Mouse (Mus musculus): ENCODE measurements at regions not wholly inside any gene's neighbourhood (a gene's known extent, or its start where the extent isn't known, plus 50 kb on each side); places are given as distances from the start of the nearest gene placed in this dataset.
A peak's percentile ranks its signal among the peaks of the same experiment; 100 is the strongest.

DNA sequence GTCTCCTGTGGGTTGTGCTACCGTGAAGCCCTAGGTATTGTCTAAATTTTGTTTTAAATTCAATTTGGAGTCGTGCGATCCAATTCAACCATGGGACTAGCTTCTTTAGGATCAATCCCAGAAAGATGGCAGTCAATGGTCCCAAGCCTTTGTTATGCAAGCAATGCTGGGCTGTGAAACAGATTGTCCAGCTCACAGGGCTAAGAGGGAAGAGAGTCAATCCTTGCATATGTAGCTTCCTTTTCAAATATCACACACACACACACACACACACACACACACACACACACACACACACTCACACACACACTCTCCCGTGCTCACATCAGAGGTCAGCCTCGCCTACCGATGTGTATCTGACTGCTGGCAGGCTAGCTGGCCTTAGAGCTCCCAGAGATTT, 373.8 kb upstream of the Gm10131 start:
- DNase-seq, result no peak

DNA sequence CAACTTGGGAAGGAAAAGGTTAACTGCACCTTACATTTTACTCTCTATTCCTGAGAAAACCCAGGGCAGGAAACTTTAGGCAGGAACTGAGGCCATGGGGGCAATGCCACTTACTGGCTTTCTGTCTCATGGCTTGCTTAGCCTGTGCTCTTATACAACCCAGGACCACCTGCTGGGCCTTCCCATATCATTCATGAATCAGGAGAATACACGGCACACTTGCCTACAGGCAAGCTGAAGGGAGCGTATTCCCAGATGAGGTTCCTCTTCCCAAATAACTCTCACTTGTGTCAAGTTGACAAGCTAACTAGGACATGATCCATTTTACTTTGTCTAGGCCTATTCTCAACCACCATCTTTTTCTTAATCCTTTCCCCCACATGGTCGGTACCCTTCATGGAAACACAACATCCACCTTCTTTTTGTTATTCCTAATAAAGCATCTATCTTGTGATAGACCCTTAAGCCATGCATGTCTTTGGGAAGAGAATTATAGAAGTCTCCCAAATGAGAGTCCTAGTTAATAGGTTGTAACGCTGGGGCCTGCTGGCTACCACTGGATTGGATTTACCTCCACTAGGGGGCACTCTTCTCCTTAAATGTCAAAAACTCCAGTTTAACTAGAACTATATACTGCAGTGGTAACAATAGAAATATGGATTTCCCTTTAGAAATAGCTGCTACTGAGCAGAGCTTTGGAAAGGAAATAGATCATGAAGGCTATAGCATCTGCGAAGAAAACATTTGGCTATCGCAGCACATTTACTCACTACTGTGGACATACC, 373.2 kb upstream of the Gm10131 start:
- peak; percentile 88 for DNase-seq

- DNase-seq, result no peak
Measured at GRCm38 (mm10) chr8:34483212-34483611, 371.7 kb upstream of the Gm10131 start.

DNA sequence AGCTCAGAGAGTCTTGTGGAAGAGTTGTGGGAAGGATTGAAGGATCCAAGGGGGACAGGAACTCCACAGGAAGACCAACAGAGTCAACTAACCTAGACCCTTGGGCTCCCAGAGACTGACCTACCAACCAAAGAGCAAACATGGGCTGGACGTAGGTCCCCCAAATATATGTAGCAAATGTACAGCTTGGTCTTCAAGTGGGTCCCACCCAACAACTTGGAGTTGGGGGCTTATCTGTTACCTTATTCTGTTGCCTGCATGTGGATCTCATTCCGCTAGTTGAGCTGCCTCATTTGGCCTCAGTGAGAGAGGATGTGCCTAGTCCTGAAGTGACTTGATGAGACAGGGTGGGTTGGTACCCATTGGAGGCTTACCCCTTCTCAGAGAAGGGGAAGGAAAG, 371.1 kb upstream of the Gm10131 start:
- no peak for DNase-seq

DNA sequence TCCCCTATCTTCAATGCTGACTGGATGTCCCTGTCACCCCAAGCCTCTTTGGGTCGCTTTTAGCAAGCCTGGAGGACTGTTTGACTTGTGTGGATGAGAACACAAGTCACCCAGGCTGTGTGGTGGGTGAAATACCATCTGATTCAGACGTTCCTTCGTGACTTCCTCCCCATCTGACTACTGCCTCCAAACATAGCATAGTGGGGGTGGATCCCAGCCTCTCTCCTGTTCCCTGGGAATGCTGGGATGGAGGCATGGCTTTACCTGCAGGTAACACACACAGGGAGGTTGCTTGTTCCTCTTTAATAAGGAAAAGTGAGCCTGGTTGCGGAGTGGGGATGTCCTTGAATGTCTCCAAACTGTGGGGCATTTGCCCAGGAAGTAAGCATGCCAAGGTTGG, 369.0 kb upstream of the Gm10131 start:
- DNase-seq, result no peak

GRCm38 (mm10) chr8:34478891-34479290, 367.4 kb upstream of the Gm10131 start:
- no peak for DNase-seq

DNA sequence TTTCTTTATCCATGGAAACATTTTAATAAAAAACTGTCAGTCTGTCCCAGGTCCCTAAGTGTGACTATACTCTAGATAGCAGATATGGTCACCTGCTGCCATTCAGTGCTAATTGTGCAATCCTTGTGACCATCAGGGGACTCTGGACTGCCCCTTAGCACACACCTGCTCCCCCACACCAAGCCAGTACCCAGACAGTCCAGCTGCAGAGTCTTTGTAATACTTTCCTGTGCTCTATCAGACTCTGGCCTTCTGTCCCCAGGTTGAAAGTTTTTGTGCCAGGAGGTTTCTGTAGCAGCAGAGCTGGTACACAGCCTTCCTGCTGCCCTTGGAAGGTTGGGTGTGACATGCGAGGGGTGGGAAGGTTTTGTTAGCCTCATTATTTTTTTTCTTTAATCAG, 366.9 kb upstream of the Gm10131 start:
- DNase-seq, result no peak

GRCm38 (mm10) chr8:34476146-34476820, 364.7 kb upstream of the Gm10131 start:
- no peak for DNase-seq

DNA sequence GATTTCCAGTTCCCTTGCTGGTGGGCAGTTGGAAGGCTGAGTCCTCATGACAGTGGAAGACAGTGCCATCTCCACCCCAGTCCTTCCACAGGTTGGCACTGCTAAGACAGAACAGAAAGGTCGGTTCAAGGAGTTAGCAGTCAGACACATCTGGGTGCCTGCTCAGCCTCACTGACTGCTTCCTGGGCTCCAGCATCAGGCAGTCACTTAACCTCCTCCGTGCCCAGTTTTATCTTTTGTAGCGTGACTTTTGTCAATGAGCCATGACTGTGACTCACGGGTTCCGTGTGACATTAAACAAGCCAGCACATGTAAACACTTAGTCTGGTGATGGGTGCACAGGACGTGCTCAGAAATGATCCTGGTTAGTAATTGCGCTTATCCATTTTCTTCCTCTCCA, 363.1 kb upstream of the Gm10131 start:
- no peak for DNase-seq

DNA sequence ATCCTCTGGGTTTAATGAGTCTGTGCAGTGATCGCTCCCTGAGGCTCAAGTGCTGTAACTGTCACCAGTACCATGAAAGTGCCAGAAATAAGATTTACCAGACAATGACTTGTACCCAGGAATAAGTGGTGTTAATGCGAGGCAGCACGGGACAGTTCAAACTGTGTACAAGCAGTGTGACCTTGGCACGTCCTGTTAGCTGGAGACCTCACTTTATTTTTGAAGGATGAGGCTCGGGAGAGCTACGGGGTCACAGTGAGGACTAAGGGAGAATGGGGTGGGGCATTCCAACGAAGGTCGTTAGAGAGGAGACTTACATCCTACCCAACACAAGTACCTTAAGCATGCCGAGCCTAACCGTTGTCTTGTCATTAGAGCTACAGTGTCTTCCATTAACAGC, 362.2 kb upstream of the Gm10131 start:
- no peak for DNase-seq

- no peak for DNase-seq
Measured at GRCm38 (mm10) chr8:34473301-34473700, 361.8 kb upstream of the Gm10131 start.

DNA sequence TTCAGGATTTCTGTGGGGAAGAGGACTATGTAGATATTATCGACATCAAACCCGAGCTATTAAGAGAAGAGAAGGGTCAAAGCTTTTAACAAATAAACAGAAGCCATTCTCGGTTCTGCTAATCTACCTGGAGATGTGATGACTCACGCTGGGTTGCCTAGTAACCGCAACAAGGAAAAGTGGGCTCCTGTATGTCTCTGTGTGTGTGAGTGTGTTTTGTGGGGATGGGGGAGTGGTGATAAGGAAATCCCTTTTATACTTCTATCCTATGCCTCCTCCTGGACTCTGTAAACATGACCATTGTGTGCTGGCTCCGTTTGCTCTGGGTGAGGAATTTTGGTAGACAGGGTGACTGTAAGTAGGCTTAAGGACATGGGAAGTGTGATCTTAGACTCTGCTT, 361.3 kb upstream of the Gm10131 start:
- no peak for DNase-seq

DNA sequence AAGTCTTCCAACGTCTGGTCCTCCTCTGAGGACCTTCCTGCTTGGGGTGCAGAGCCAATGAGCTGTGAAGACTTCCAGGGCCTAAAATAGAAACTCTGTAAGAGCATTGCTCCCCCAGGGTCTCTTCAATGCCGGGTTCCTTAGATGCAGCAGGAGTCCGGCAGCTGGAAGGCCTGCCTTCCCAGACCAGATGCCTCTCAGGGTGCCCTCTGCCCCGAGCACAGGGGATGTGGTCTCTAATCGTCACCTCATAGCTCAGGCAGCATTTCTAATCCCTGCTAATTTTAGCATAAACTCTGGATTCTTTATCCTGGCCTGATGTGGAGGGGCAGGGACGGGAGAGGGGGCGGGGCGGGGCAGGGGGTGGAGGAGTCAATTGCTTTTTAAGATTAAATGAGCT, 360.9 kb upstream of the Gm10131 start:
- peak; percentile 39 for DNase-seq

- DNase-seq, result no peak
Measured at GRCm38 (mm10) chr8:34469091-34469490, 357.6 kb upstream of the Gm10131 start.

- DNase-seq, result no peak
Measured at GRCm38 (mm10) chr8:34466786-34467364, 355.3 kb upstream of the Gm10131 start.

DNA sequence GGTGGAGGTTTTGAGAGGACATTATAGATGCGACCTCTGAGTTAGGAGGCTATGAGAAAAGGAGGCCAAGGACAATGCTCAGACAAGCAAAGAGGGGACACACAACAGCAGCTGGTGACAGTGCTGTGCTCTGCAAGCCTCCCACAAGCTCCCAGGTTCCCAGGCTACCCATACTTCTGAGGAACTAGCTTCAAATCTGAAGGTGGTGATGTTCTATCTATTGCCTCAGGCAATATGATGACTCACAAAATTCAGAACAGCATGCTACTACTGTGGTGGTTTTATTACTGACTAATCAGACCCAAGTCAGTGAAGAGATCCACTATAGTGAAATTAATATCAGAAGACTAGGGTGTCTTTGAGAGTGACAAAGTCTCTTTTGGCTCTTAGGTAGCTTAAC, 353.9 kb upstream of the Gm10131 start:
- DNase-seq, result no peak

GRCm38 (mm10) chr8:34462262-34462661, 350.7 kb upstream of the Gm10131 start:
- DNase-seq, result no peak

- no peak for DNase-seq
Measured at GRCm38 (mm10) chr8:34458300-34458699, 346.8 kb upstream of the Gm10131 start.

DNA sequence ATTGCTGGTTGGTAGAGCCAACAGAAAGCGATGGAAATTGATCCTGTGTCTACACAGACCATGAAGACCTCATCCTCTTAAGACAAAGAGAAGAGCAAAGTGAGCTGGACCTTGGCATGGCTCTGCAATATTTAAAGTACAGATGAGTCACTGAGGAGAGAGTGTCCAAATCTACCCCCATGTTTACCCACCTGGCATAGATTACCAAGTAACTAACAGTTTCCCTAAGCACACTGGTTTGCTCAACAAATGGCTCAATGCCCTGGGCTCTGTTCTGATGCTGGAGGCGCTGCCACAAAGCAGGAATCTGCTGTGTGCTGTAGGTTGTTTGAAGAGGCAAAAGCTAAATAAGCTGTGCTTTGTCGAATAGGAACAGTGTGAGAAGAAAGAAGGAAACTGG, 345.0 kb upstream of the Gm10131 start:
- no peak for DNase-seq

GRCm38 (mm10) chr8:34455376-34455775, 343.8 kb upstream of the Gm10131 start:
- DNase-seq, result peak; percentile 18

GRCm38 (mm10) chr8:34452811-34453210, 341.3 kb upstream of the Gm10131 start:
- DNase-seq, result peak; percentile 38

GRCm38 (mm10) chr8:34451211-34452000, 339.9 kb upstream of the Gm10131 start:
- peak; percentile 48 for DNase-seq

DNA sequence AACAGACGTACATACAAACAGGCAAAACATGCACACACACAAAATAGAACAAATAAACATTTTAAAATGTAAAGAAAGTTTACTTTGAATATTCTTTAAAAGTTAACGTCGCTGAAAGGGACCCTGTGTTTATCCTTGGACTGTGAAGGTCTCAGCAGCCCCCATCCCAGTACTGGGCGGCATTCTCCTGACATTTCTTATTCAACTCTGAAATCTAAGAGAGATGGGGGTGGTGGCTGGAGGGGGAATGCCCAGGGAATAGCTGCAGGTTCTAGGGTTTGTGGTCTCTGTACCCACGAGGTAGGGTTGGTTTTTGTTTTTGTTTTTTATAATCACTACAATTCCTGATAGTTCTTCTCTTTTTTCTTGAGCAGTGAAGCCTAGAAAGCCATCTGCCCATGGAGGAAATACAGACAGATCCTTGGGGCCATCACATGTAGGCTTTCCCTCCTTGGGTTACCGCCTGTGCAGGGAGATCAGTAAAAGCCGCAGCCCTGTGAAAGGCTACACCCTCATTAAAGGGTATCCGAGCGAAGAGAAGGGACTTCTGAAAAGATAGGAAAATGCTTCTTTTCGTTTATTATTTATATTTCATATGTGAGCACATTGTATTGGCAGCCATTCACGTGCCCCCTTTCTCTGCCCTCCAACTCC, 338.0 kb upstream of the Gm10131 start:
- DNase-seq, result no peak
